ENCODE assay signal across 8 mouse cellular contexts in the genomic region with DNA sequence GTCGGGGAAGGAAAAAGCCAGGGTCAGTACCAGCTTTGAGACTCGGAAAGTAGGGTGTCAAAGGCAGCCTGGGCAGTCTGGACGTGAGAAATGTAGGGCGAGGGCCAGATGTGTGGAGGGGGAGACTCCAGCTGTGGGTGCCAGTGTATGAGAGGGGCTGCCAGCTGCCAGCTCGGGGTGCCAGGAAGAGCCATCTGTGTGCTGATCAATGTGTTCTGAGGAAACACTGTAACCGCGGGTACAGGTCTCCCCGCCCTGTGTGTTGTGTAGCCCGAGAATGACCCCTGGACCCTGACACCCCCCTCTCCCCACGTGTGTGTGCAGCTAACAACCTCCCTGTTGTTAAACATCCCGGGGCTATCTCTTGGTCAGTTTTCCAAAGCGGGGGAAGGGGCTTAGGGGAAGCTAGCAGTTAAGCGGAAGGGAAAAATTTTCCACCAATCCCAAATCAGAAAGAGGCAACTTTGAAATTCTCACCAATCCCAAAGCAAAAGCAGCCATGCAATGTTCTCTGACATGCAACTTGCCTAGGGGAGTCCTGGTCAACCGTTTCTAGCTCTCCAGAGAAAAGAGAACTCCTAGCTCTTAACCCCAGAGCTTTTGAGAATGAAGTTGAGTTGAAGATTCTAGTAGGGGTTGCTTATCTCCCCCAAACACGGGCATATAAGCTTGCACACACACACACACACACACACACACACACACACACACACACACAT. TPM values are rescaled to one million over a fixed set of nuclear protein-coding genes. Genes with fewer than 3 reads are reported as not detected.
A peak's percentile ranks its signal among the peaks of the same experiment; 100 is the strongest.
DNase-seq lines count a peak whose midpoint lies in the region; ATAC-seq and TF ChIP-seq lines count a peak whose summit lies in the region.

No protein-coding gene starts in this region.

- peak overlapping the region; percentile 61 for H3K9ac ChIP-seq in hindbrain, embryonic 15.5 days
- H3K9ac ChIP-seq in midbrain, postnatal 0 days (replicated peaks; ENCODE audit: low read length, poor library complexity, severe bottlenecking), result peak overlapping the region; percentile 61

- no peaks in the 10 kb centered on the region for H3K36me3 ChIP-seq in megakaryocyte, embryonic 14.5 days (replicated peaks; ENCODE audit: low read length)
- no peaks in the 10 kb centered on the region for H3K36me3 ChIP-seq in hindbrain, embryonic 15.5 days
- no peaks in the 10 kb centered on the region for H3K36me3 ChIP-seq in midbrain, postnatal 0 days (ENCODE audit: insufficient read depth, low read length)

- H3K9me3 ChIP-seq in megakaryocyte, embryonic 14.5 days, result no peaks in the 10 kb centered on the region
- no peaks in the 10 kb centered on the region for H3K9me3 ChIP-seq in hindbrain, embryonic 15.5 days
- H3K9me3 ChIP-seq in midbrain, postnatal 0 days (ENCODE audit: low read length), result no peaks in the 10 kb centered on the region

- peaks cover 54% of the 10 kb centered on the region for H3K27me3 ChIP-seq in megakaryocyte, embryonic 14.5 days (replicated peaks)
- no peaks in the 10 kb centered on the region for H3K27me3 ChIP-seq in hindbrain, embryonic 15.5 days
- H3K27me3 ChIP-seq in midbrain, postnatal 0 days (ENCODE audit: insufficient read depth, low read length), result no peaks in the 10 kb centered on the region

- TF ChIP-seq CTCF in midbrain, postnatal 0 days (IDR thresholded peaks at IDR 0.05), result no peak

- H3K27ac ChIP-seq in hindbrain, embryonic 15.5 days (replicated peaks), result peak overlapping the region; percentile 60
- H3K27ac ChIP-seq in midbrain, postnatal 0 days (ENCODE audit: low read depth, low read length), result no peak overlapping the region

- DNase-seq in adrenal gland, adult 2 months, result peak; percentile 43
- DNase-seq in adrenal gland, postnatal 25 days, result no peak
- peak; percentile 63 for DNase-seq in midbrain, postnatal 0 days (ENCODE audit: low spot score)
- no peak for DNase-seq in B cell, adult 2 months
- no peak for DNase-seq in right cerebral cortex, postnatal 4 days

- peaks cover 33% of the 10 kb centered on the region for H3K4me1 ChIP-seq in megakaryocyte, embryonic 14.5 days
- H3K4me1 ChIP-seq in hindbrain, embryonic 15.5 days (replicated peaks), result peaks cover 24% of the 10 kb centered on the region
- 0 out of 2 replicates have a peak, but pooled peaks cover 3% of the 10 kb centered on the region for H3K4me1 ChIP-seq in midbrain, postnatal 0 days (ENCODE audit: insufficient read depth, low read length)

- peak overlapping the region; percentile 94 for H3K4me3 ChIP-seq in megakaryocyte, embryonic 14.5 days (replicated peaks)
- peak overlapping the region; percentile 73 for H3K4me3 ChIP-seq in hindbrain, embryonic 15.5 days
- H3K4me3 ChIP-seq in midbrain, postnatal 0 days (ENCODE audit: low read depth, low read length), result peak overlapping the region; percentile 55

- no peak for ATAC-seq in megakaryocyte, adult 5-6 weeks (ENCODE audit: poor library complexity, severe bottlenecking)
- ATAC-seq in hindbrain, embryonic 15.5 days (ENCODE audit: low FRiP score, low read depth), result no peak; the same call in 1 of the 2 replicates
- ATAC-seq in midbrain, postnatal 0 days (ENCODE audit: low FRiP score), result peak; percentile 47

- H3K4me2 ChIP-seq in hindbrain, embryonic 15.5 days, result peak overlapping the region; percentile 95
- peak overlapping the region; percentile 91 for H3K4me2 ChIP-seq in midbrain, postnatal 0 days (ENCODE audit: low read depth, low read length, poor library complexity, severe bottlenecking)

- 8% methylated on average over 15 of the region's 15 CpGs for WGBS in hindbrain, embryonic 15.5 days
- 6% methylated on average over 15 of the region's 15 CpGs for WGBS in midbrain, postnatal 0 days

RNA-seq across cellular contexts. Expression of a gene that starts 0.6 kb away (rescaled TPM):
- total RNA-seq in adrenal gland, adult 2 months (2021), result 10 to 100 TPM; 33.7 to 60.9 TPM
- polyA plus RNA-seq in adrenal gland, adult 2 months (2012; rRNA removed), result 10.9 and 15.2 TPM in 2 replicates
- total RNA-seq in adrenal gland, postnatal 25 days (2021), result 20.9 and 22.8 TPM in 2 replicates
- 1.6 and 3.3 TPM in 2 replicates for polyA plus RNA-seq in megakaryocyte, embryonic 14.5 days (2012; ENCODE audit: insufficient read depth, low replicate concordance)
- 1.3 and 4.5 TPM in 2 replicates for total RNA-seq in megakaryocyte, adult 5-6 weeks (2015)
- 1.1 and 1.3 TPM in 2 replicates for total RNA-seq in megakaryocyte, adult 5-6 weeks (2017)
- polyA plus RNA-seq in hindbrain, embryonic 15.5 days (2015; fragmentation: Nextera tagmentation; extraction: Ambion mirVana), result 12.2 and 15.2 TPM in 2 replicates
- 7.5 and 8.0 TPM in 2 replicates for total RNA-seq in midbrain, postnatal 0 days (2014; rRNA removed)
- 14.5 and 15.1 TPM in 2 replicates for polyA plus RNA-seq in midbrain, postnatal 0 days (2015; fragmentation: Nextera tagmentation; extraction: Ambion mirVana)

RNA-seq across cellular contexts. Expression of a gene that starts 24.2 kb away (rescaled TPM):
- 10 to 100 TPM; 46.9 to 49.6 TPM for total RNA-seq in adrenal gland, adult 2 months (2021)
- 25.0 and 26.5 TPM in 2 replicates for polyA plus RNA-seq in adrenal gland, adult 2 months (2012; rRNA removed)
- 30.8 and 37.7 TPM in 2 replicates for total RNA-seq in adrenal gland, postnatal 25 days (2021)
- polyA plus RNA-seq in megakaryocyte, embryonic 14.5 days (2012; ENCODE audit: insufficient read depth, low replicate concordance), result 0.17 TPM in 1 of 2 replicates, not detected in the other
- total RNA-seq in megakaryocyte, adult 5-6 weeks (2015), result 16.0 and 16.7 TPM in 2 replicates
- 7.5 and 10.5 TPM in 2 replicates for total RNA-seq in megakaryocyte, adult 5-6 weeks (2017)
- 7.2 and 8.2 TPM in 2 replicates for polyA plus RNA-seq in hindbrain, embryonic 15.5 days (2015; fragmentation: Nextera tagmentation; extraction: Ambion mirVana)
- 52.8 and 98.0 TPM in 2 replicates for total RNA-seq in midbrain, postnatal 0 days (2014; rRNA removed)
- polyA plus RNA-seq in midbrain, postnatal 0 days (2015; fragmentation: Nextera tagmentation; extraction: Ambion mirVana), result 24.7 and 28.8 TPM in 2 replicates

RNA-seq across cellular contexts. Expression of a gene that starts 34.1 kb away (rescaled TPM):
- total RNA-seq in adrenal gland, adult 2 months (2021), result under 1 TPM in 1 of 2 experiments, not detected in 1; 0.10 TPM
- 0.40 TPM in 1 of 2 replicates, not detected in the other for polyA plus RNA-seq in adrenal gland, adult 2 months (2012; rRNA removed)
- total RNA-seq in adrenal gland, postnatal 25 days (2021), result not detected in 2 replicates
- not detected in 2 replicates for polyA plus RNA-seq in megakaryocyte, embryonic 14.5 days (2012; ENCODE audit: insufficient read depth, low replicate concordance)
- not detected in 2 replicates for total RNA-seq in megakaryocyte, adult 5-6 weeks (2015)
- total RNA-seq in megakaryocyte, adult 5-6 weeks (2017), result 0.24 TPM in 1 of 2 replicates, not detected in the other
- polyA plus RNA-seq in hindbrain, embryonic 15.5 days (2015; fragmentation: Nextera tagmentation; extraction: Ambion mirVana), result 0.13 and 0.35 TPM in 2 replicates
- total RNA-seq in midbrain, postnatal 0 days (2014; rRNA removed), result 0.19 and 2.8 TPM in 2 replicates
- polyA plus RNA-seq in midbrain, postnatal 0 days (2015; fragmentation: Nextera tagmentation; extraction: Ambion mirVana), result 0.05 TPM in 1 of 2 replicates, not detected in the other

RNA-seq across cellular contexts. Expression of a gene that starts 39.6 kb away (rescaled TPM):
- 10 to 100 TPM; 11.2 to 17.6 TPM for total RNA-seq in adrenal gland, adult 2 months (2021)
- 32.4 and 34.3 TPM in 2 replicates for polyA plus RNA-seq in adrenal gland, adult 2 months (2012; rRNA removed)
- total RNA-seq in adrenal gland, postnatal 25 days (2021), result 9.9 and 10.9 TPM in 2 replicates
- not detected in 2 replicates for polyA plus RNA-seq in megakaryocyte, embryonic 14.5 days (2012; ENCODE audit: insufficient read depth, low replicate concordance)
- total RNA-seq in megakaryocyte, adult 5-6 weeks (2015), result 0.27 TPM in 1 of 2 replicates, not detected in the other
- total RNA-seq in megakaryocyte, adult 5-6 weeks (2017), result 0.40 TPM in 1 of 2 replicates, not detected in the other
- polyA plus RNA-seq in hindbrain, embryonic 15.5 days (2015; fragmentation: Nextera tagmentation; extraction: Ambion mirVana), result 6.6 and 8.7 TPM in 2 replicates
- 16.6 and 29.0 TPM in 2 replicates for total RNA-seq in midbrain, postnatal 0 days (2014; rRNA removed)
- polyA plus RNA-seq in midbrain, postnatal 0 days (2015; fragmentation: Nextera tagmentation; extraction: Ambion mirVana), result 9.9 and 10.7 TPM in 2 replicates

RNA-seq across cellular contexts. Expression of a gene that starts 45.9 kb away (rescaled TPM):
- total RNA-seq in adrenal gland, adult 2 months (2021), result under 1 TPM; 0.12 to 0.76 TPM
- polyA plus RNA-seq in adrenal gland, adult 2 months (2012; rRNA removed), result 1.1 TPM in 1 of 2 replicates, not detected in the other
- total RNA-seq in adrenal gland, postnatal 25 days (2021), result 0.82 and 1.5 TPM in 2 replicates
- not detected in 2 replicates for polyA plus RNA-seq in megakaryocyte, embryonic 14.5 days (2012; ENCODE audit: insufficient read depth, low replicate concordance)
- not detected in 2 replicates for total RNA-seq in megakaryocyte, adult 5-6 weeks (2015)
- total RNA-seq in megakaryocyte, adult 5-6 weeks (2017), result not detected in 2 replicates
- 0.13 TPM in 1 of 2 replicates, not detected in the other for polyA plus RNA-seq in hindbrain, embryonic 15.5 days (2015; fragmentation: Nextera tagmentation; extraction: Ambion mirVana)
- not detected in 2 replicates for total RNA-seq in midbrain, postnatal 0 days (2014; rRNA removed)
- 0.07 and 0.27 TPM in 2 replicates for polyA plus RNA-seq in midbrain, postnatal 0 days (2015; fragmentation: Nextera tagmentation; extraction: Ambion mirVana)

Comparison
In these comparisons a context has a peak if more than half of its experiments do, and no peak if none do; other contexts are left out.
1. DNase-seq: peak in adrenal gland, adult 2 months (single experiment) and midbrain, postnatal 0 days (single experiment); none in adrenal gland, postnatal 25 days (single experiment), B cell, adult 2 months (0 of 2) and right cerebral cortex, postnatal 4 days (single experiment).
2. Peak in every context shown above with its lines, with median percentiles within 50 percentile points of each other: H3K4me3 ChIP-seq.